Mouse (Mus musculus) forelimb bud, embryonic 11.5 days (tissue): Measurements from ENCODE around the gene Scn5a.

Source experiments
- DNase-seq: peaks from one replicate; pipeline ENCODE4 v3.0.0-alpha.2; 2012; ENCODE audit warnings: low read depth, low spot score

Gene Scn5a

GRCm38 (mm10) chr9:119578636-119579438 is at the start of gene Scn5a:
Gene Scn5a (minus strand): TSS chr9:119579016.
- no peak for DNase-seq

GRCm38 (mm10) chr9:119627227-119627626 is 48.4 kb upstream of the Scn5a start:
- DNase-seq = no peak

- no peak for DNase-seq
Measured at GRCm38 (mm10) chr9:119624151-119624550, 45.3 kb upstream of the Scn5a start.

GRCm38 (mm10) chr9:119614798-119615197 is 36.0 kb upstream of the Scn5a start:
- no peak for DNase-seq

- DNase-seq = no peak
Measured at GRCm38 (mm10) chr9:119610563-119611166, 31.8 kb upstream of the Scn5a start.

- DNase-seq = no peak
Measured at GRCm38 (mm10) chr9:119606906-119607305, 28.1 kb upstream of the Scn5a start.

- no peak for DNase-seq
Measured at GRCm38 (mm10) chr9:119604607-119605006, 25.8 kb upstream of the Scn5a start.

GRCm38 (mm10) chr9:119598501-119598900 is 19.7 kb upstream of the Scn5a start:
- no peak for DNase-seq

- no peak for DNase-seq
Measured at GRCm38 (mm10) chr9:119597332-119597731, 18.5 kb upstream of the Scn5a start.

- DNase-seq = no peak
Measured at GRCm38 (mm10) chr9:119589592-119589991, 10.8 kb upstream of the Scn5a start.

GRCm38 (mm10) chr9:119588763-119589449 is 10.1 kb upstream of the Scn5a start:
- DNase-seq = no peak

- DNase-seq = peak; percentile 82
Measured at GRCm38 (mm10) chr9:119580668-119581067, 1.9 kb upstream of the Scn5a start.

GRCm38 (mm10) chr9:119580187-119580586 is 1.4 kb upstream of the Scn5a start:
- DNase-seq = no peak

- no peak for DNase-seq
Measured at GRCm38 (mm10) chr9:119578311-119578635, 543 bp downstream of the Scn5a start.

GRCm38 (mm10) chr9:119576977-119577376 is 1.8 kb downstream of the Scn5a start:
- no peak for DNase-seq

GRCm38 (mm10) chr9:119575732-119576131 is 3.1 kb downstream of the Scn5a start:
- no peak for DNase-seq

- DNase-seq = no peak
Measured at GRCm38 (mm10) chr9:119574366-119574765, 4.5 kb downstream of the Scn5a start.

- no peak for DNase-seq
Measured at GRCm38 (mm10) chr9:119573009-119573408, 5.8 kb downstream of the Scn5a start.

- no peak for DNase-seq
Measured at GRCm38 (mm10) chr9:119571411-119571888, 7.4 kb downstream of the Scn5a start.

GRCm38 (mm10) chr9:119570652-119571051 is 8.2 kb downstream of the Scn5a start:
- DNase-seq = no peak

GRCm38 (mm10) chr9:119568732-119569131 is 10.1 kb downstream of the Scn5a start:
- DNase-seq = no peak

GRCm38 (mm10) chr9:119567800-119568199 is 11.0 kb downstream of the Scn5a start:
- DNase-seq = no peak

- DNase-seq = no peak
Measured at GRCm38 (mm10) chr9:119566214-119566613, 12.6 kb downstream of the Scn5a start.
